In the genomic region with DNA sequence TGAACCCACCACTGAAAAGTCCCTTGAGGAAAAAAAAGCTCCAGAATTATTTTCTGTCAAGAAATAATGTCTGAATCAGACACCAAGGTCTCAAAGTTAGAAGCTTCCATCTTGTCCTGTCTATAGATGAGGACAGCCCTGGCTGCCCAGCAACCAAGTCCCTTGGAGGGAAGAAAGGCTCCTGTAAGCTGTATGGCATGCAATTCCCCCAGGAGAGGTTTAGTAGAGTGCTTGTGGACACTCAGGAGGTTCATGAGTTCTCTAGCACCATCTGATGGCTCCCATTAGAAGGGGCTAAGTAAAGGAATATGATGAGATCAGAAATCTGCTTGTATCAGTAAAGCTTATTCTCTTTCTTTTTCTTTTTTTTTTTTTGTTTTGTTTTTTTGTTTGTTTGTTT, we compare ENCODE assay signal across 24 mouse cellular contexts. TPM values are rescaled to one million over a fixed set of nuclear protein-coding genes. Genes with fewer than 3 reads are reported as not detected.
DNase-seq lines count a peak whose midpoint lies in the region; ATAC-seq and TF ChIP-seq lines count a peak whose summit lies in the region.
"Had no signal": no experiment of that assay in that cellular context is flagged by ENCODE, and none has a peak within 500 bp of the region (broad histone marks: within the 10 kb centered on the region; RNA-seq: fewer than 3 reads in every experiment).

No protein-coding gene starts in this region.

- no peak for DNase-seq in thymus, adult 2 months
- no peak for DNase-seq in thymus, postnatal 36 days
- peak; percentile 55 for DNase-seq in 3T3-L1 (ENCODE audit: low read depth, low spot score)
- no peak for DNase-seq in stomach, postnatal 0 days (ENCODE audit: low spot score)
- DNase-seq in forebrain, embryonic 11.5 days (ENCODE audit: low spot score) = no peak
- DNase-seq: adrenal gland, adult 8-10 months; adrenal gland, postnatal 14 days; adrenal gland, postnatal 36 days; B cell, adult 2 months; cerebellum, adult 11-12 months; cerebellum, adult 2 months; cerebellum, adult 9-10 months; cerebellum, postnatal 10 days; cerebellum, postnatal 25 days had no signal

- no peaks in the 10 kb centered on the region for H3K27me3 ChIP-seq in thymus, adult 2 months (ENCODE audit: control insufficient read depth, insufficient read depth, low read length)
- H3K27me3 ChIP-seq in stomach, postnatal 0 days (ENCODE audit: control insufficient read depth, insufficient read depth, low read length) = no peaks in the 10 kb centered on the region
- no peaks in the 10 kb centered on the region for H3K27me3 ChIP-seq in forebrain, embryonic 11.5 days (ENCODE audit: control insufficient read depth, insufficient read depth, low read length)
- H3K27me3 ChIP-seq: CH12.LX; embryonic facial prominence, embryonic 12.5 days; forebrain, embryonic 12.5 days had no signal

- no peak overlapping the region for H3K4me2 ChIP-seq in stomach, postnatal 0 days (replicated peaks; ENCODE audit: low read depth)
- H3K4me2 ChIP-seq in forebrain, embryonic 11.5 days (ENCODE audit: low read depth, low read length, severe bottlenecking) = no peak overlapping the region
- H3K4me2 ChIP-seq: embryonic facial prominence, embryonic 12.5 days; forebrain, embryonic 12.5 days had no signal

- H3K36me3 ChIP-seq in thymus, adult 2 months (ENCODE audit: control insufficient read depth, insufficient read depth, low read length) = no peaks in the 10 kb centered on the region
- no peaks in the 10 kb centered on the region for H3K36me3 ChIP-seq in stomach, postnatal 0 days (ENCODE audit: control insufficient read depth, insufficient read depth, low read length)
- H3K36me3 ChIP-seq in forebrain, embryonic 11.5 days (ENCODE audit: control insufficient read depth, insufficient read depth, low read length) = no peaks in the 10 kb centered on the region
- H3K36me3 ChIP-seq: embryonic facial prominence, embryonic 10.5 days; embryonic facial prominence, embryonic 12.5 days; forebrain, embryonic 12.5 days; G1E had no signal

- peak overlapping the region; percentile 57 for H3K27ac ChIP-seq in thymus, adult 2 months (ENCODE audit: control insufficient read depth, insufficient read depth, low read length)
- no peak overlapping the region for H3K27ac ChIP-seq in stomach, postnatal 0 days (replicated peaks)
- H3K27ac ChIP-seq in forebrain, embryonic 11.5 days (ENCODE audit: low read depth, low read length) = no peak overlapping the region
- H3K27ac ChIP-seq: embryonic facial prominence, embryonic 10.5 days; embryonic facial prominence, embryonic 12.5 days; forebrain, embryonic 12.5 days had no signal

- TF ChIP-seq POLR2A in thymus, adult 2 months (IDR thresholded peaks at IDR 0.05; ENCODE audit: control insufficient read depth, extremely low read depth, insufficient read depth, low read length, poor library complexity) = no peak

- no peak for ATAC-seq in stomach, postnatal 0 days (ENCODE audit: low FRiP score, low TSS enrichment)
- no peak for ATAC-seq in forebrain, embryonic 11.5 days (replicated peaks; ENCODE audit: low FRiP score)
- ATAC-seq: activated CD4-positive, CD25-positive, alpha-beta regulatory T cell, adult 4 months; CD4-positive, CD25-positive, alpha-beta regulatory T cell, adult 4 months; forebrain, embryonic 14.5 days; forebrain, embryonic 16.5 days; Patski had no signal

- H3K9ac ChIP-seq in stomach, postnatal 0 days (ENCODE audit: low read length) = no peak overlapping the region
- H3K9ac ChIP-seq in forebrain, embryonic 11.5 days (ENCODE audit: low read length) = no peak overlapping the region
- H3K9ac ChIP-seq: embryonic facial prominence, embryonic 12.5 days; forebrain, embryonic 12.5 days had no signal

- H3K4me3 ChIP-seq in thymus, adult 2 months (ENCODE audit: control insufficient read depth, insufficient read depth, low read length) = no peak overlapping the region
- no peak overlapping the region for H3K4me3 ChIP-seq in stomach, postnatal 0 days (ENCODE audit: low read depth, low read length)
- no peak overlapping the region for H3K4me3 ChIP-seq in forebrain, embryonic 11.5 days (ENCODE audit: low read depth, low read length)
- H3K4me3 ChIP-seq: embryonic facial prominence, embryonic 10.5 days; embryonic facial prominence, embryonic 12.5 days; forebrain, embryonic 12.5 days had no signal

- TF ChIP-seq EP300 in stomach, postnatal 0 days (optimal IDR thresholded peaks at IDR 0.05) = no peak

- peaks cover 23% of the 10 kb centered on the region for H3K4me1 ChIP-seq in thymus, adult 2 months (replicated peaks; ENCODE audit: control insufficient read depth, insufficient read depth, low read length)
- H3K4me1 ChIP-seq in stomach, postnatal 0 days (replicated peaks; ENCODE audit: control insufficient read depth, insufficient read depth) = no peaks in the 10 kb centered on the region
- H3K4me1 ChIP-seq in forebrain, embryonic 11.5 days (replicated peaks; ENCODE audit: control insufficient read depth, insufficient read depth, low read length) = no peaks in the 10 kb centered on the region
- H3K4me1 ChIP-seq: forebrain, embryonic 12.5 days had no signal

- H3K9me3 ChIP-seq in stomach, postnatal 0 days (ENCODE audit: control insufficient read depth, low read length) = no peaks in the 10 kb centered on the region
- no peaks in the 10 kb centered on the region for H3K9me3 ChIP-seq in forebrain, embryonic 11.5 days (ENCODE audit: control insufficient read depth, low read length)
- H3K9me3 ChIP-seq: embryonic facial prominence, embryonic 10.5 days; embryonic facial prominence, embryonic 12.5 days; forebrain, embryonic 12.5 days; G1E had no signal

- TF ChIP-seq CTCF in thymus, adult 2 months (IDR thresholded peaks at IDR 0.05; ENCODE audit: borderline replicate concordance, control insufficient read depth, extremely low read depth, insufficient read depth, low read length, poor library complexity) = no peak
- peak; percentile 16; the same call in 1 of the 2 replicates for TF ChIP-seq CTCF in stomach, postnatal 0 days (IDR thresholded peaks at IDR 0.05; ENCODE audit: low read depth)

RNA-seq across cellular contexts. Expression of gene Ankrd22, which starts 3.3 kb away (rescaled TPM):
- 0.62 and 0.73 TPM in 2 replicates for polyA plus RNA-seq in thymus, adult 2 months (2012; rRNA removed)
- 16.3 and 17.4 TPM in 2 replicates for polyA plus RNA-seq in stomach, postnatal 0 days (2015; fragmentation: Nextera tagmentation; extraction: Ambion mirVana)
- polyA plus RNA-seq in forebrain, embryonic 11.5 days (2014; fragmentation: Nextera tagmentation; extraction: Ambion mirVana) = not detected in 2 replicates
- polyA plus RNA-seq: activated CD4-positive, CD25-positive, alpha-beta regulatory T cell, adult 4 months; CD4-positive, CD25-positive, alpha-beta regulatory T cell, adult 4 months; forebrain, embryonic 12.5 days; forebrain, embryonic 14.5 days; forebrain, embryonic 16.5 days; G1E had no signal

RNA-seq across cellular contexts. Expression of gene Stambpl1, which starts 22.9 kb away (rescaled TPM):
- 33.0 and 34.0 TPM in 2 replicates for polyA plus RNA-seq in thymus, adult 2 months (2012; rRNA removed)
- polyA plus RNA-seq in stomach, postnatal 0 days (2015; fragmentation: Nextera tagmentation; extraction: Ambion mirVana) = 13.0 and 13.1 TPM in 2 replicates
- 1.6 and 2.0 TPM in 2 replicates for polyA plus RNA-seq in forebrain, embryonic 11.5 days (2014; fragmentation: Nextera tagmentation; extraction: Ambion mirVana)
- polyA plus RNA-seq: G1E had no signal

Comparison
In these comparisons a context has a peak if more than half of its experiments do, and no peak if none do; other contexts are left out.
1. RNA of gene Ankrd22, which starts 3.3 kb away (polyA plus RNA-seq): 16.3 to 17.4 TPM in stomach, postnatal 0 days; 0.62 to 0.73 TPM in thymus, adult 2 months and not detected in forebrain, embryonic 11.5 days; every median in the first group is over 10 times any median in the second.